Mouse (Mus musculus) liver, embryonic 14.5 days (tissue): ENCODE results near the gene Cnot11. TPM values are rescaled to one million over a fixed set of nuclear protein-coding genes. Genes with fewer than 3 reads are reported as not detected.

ENCODE experiments used
- ATAC-seq: fragments of 200-750 bp; cut with Nextera tagmentation; 2 replicates; pipeline ENCODE4 v1.8.0; 2017; ENCODE audit warnings: moderate number of reproducible peaks, mild to moderate bottlenecking, moderate library complexity; ENCODE audit not compliant: insufficient read depth
- DNase-seq, 3 experiments: peaks; one replicate each; pipeline ENCODE4 v3.0.0-alpha.2; 2012 to 2013; ENCODE audit warnings: low read depth in 3 of 3, low spot score in 3 of 3
- H3K27ac ChIP-seq: fragments of 300-500 bp; sonication (generic); 2 replicates; pipeline ENCODE4 v1.5.1; 2014; ENCODE audit warnings: moderate library complexity, mild to moderate bottlenecking, control low read depth, inconsistent platforms
- H3K27me3 ChIP-seq: fragments of 300-500 bp; sonication (generic); 2 replicates; pipeline ENCODE4 v1.6.1; 2014; ENCODE audit warnings: mild to moderate bottlenecking, low read length, moderate library complexity; ENCODE audit not compliant: control insufficient read depth, insufficient read depth
- H3K36me3 ChIP-seq: fragments of 300-500 bp; sonication (generic); replicated peaks from 2 replicates; pipeline ENCODE4 v1.6.1; 2014; ENCODE audit warnings: low read depth; ENCODE audit not compliant: control insufficient read depth, insufficient read depth
- H3K4me1 ChIP-seq, 2 experiments: fragments of 200-500 bp in 1 of 2; fragments of 300-500 bp in 1 of 2; sonication (generic) in 1 of 2; replicated peaks; 2 replicates each; pipeline ENCODE4 v1.6.1; 2012 to 2014; ENCODE audit warnings: antibody characterized with exemption in 1 of 2, inconsistent platforms in 1 of 2, low read length in 1 of 2; ENCODE audit not compliant: control insufficient read depth in 2 of 2, insufficient read depth in 2 of 2
- H3K4me2 ChIP-seq: fragments of 300-500 bp; sonication (generic); 2 replicates; pipeline ENCODE4 v1.6.1; 2014; ENCODE audit warnings: low read depth, mild to moderate bottlenecking, control low read depth, moderate library complexity
- H3K4me3 ChIP-seq, 2 experiments: fragments of 200-500 bp in 1 of 2; fragments of 300-500 bp in 1 of 2; sonication (generic) in 1 of 2; 2 replicates each; pipeline ENCODE4 v1.5.1; 2012 to 2014; ENCODE audit warnings: low read depth in 2 of 2, low read length in 2 of 2, mild to moderate bottlenecking in 2 of 2, control low read depth in 1 of 2, inconsistent platforms in 1 of 2, moderate library complexity in 1 of 2; ENCODE audit not compliant: insufficient read depth in 1 of 2
- H3K9ac ChIP-seq: fragments of 300-500 bp; sonication (generic); replicated peaks from 2 replicates; pipeline ENCODE4 v1.6.1; 2014; ENCODE audit warnings: mild to moderate bottlenecking, control low read depth, moderate library complexity
- H3K9me3 ChIP-seq: fragments of 300-500 bp; sonication (generic); 2 replicates; pipeline ENCODE4 v1.6.1; 2016; ENCODE audit warnings: low read length, mixed read lengths; ENCODE audit not compliant: control insufficient read depth
- CTCF ChIP-seq: IDR thresholded peaks from 2 replicates; pipeline ENCODE4 v1.5.1; 2016; ENCODE audit warnings: antibody characterized with exemption, low read depth, control low read depth
- EP300 ChIP-seq: IDR thresholded peaks from 2 replicates; pipeline ENCODE4 v1.6.1; 2016; ENCODE audit warnings: antibody characterized with exemption, low read depth
- WGBS: fragments of 180-500 bp; shearing (Covaris S2); extraction: QIAGEN DNeasy Blood & Tissue Kit; methylation state at CpG from one replicate; pipeline ENCODE4 v1.1.7; 2014; ENCODE audit not compliant: insufficient replicate concordance; 5-methylcytosine and 5-hydroxymethylcytosine counted together
- polyA plus RNA-seq, 2 experiments: library from polyadenylated mRNA; depleted of rRNA in 1 of 2; stranded (reverse) in 1 of 2; unstranded in 1 of 2; fragments of >200 nt; fragmentation: Nextera tagmentation in 1 of 2; extraction: Ambion mirVana in 1 of 2; gene quantifications; 2 replicates each; pipeline versions ENCODE4 v1.2.1 to v1.2.3; 2012 to 2014

Gene Cnot11
- polyA plus RNA-seq, 2 experiments, result 8.0 to 10.0 TPM

GRCm38 (mm10) chr1:39525763-39526162 lies 9.0 kb upstream of the Cnot11 start:
- Histone ChIP-seq H3K4me2 (no peak overlapping the region), H3K27me3 (no peaks in the 10 kb centered on the region), H3K4me1 (0 out of 4 replicates have a peak, but pooled peaks cover 0 to 2% of the 10 kb centered on the region in 2 experiments), H3K4me3 (no peak overlapping the region), H3K36me3 (no peaks in the 10 kb centered on the region), H3K9ac (no peak overlapping the region), H3K9me3 (no peaks in the 10 kb centered on the region), H3K27ac (no peak overlapping the region)
- TF ChIP-seq CTCF, result no peak
- TF ChIP-seq EP300, result no peak
- 24% methylated on average over 7 of the region's 7 CpGs for WGBS
- ATAC-seq, result no peak
- DNase-seq, result no peak

DNA sequence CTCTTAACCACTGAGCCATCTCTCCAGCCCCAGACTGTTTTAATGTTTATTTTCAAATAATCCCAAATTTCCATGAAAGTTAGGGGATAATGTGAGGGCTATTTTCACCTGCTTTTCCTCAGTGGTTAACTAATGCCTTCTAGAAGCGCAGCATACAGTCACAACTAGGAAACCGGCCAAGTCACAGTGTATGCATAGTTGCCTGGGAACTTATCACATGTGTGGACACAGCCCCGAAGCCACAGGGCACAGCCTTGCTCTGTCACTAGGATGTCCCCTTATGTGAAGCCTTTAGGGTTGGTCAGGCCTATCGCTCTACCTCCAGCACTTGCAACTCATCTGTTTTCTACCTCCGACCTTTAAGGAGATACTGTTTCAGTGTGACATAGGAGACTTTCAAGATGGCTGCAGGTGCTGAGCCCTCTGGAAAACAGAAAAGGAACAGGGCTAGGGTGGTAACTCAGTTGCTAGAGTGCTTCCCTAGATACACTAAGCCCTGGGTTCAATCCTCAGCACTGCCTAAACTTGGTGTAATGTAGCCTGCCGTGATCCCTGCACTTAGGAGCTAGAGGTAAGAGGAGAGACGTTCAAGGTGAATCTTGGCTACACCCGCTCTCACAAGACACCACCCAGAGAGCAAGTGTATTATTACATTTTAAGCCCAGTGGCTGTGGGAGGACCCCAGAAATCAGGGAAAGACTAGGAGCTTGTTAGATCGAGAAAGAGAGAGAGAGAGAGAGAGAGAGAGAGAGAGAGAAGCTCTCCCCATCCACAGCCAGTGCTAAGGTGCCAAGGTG lies 8.2 kb upstream of the Cnot11 start:
- H3K4me3 ChIP-seq, result no peak overlapping the region
- no peak overlapping the region for H3K9ac ChIP-seq
- no peaks in the 10 kb centered on the region for H3K27me3 ChIP-seq
- 0 out of 4 replicates have a peak, but pooled peaks cover 0 to 2% of the 10 kb centered on the region in 2 experiments for H3K4me1 ChIP-seq
- TF ChIP-seq CTCF (no peak), EP300 (no peak)
- ATAC-seq, result no peak
- no peaks in the 10 kb centered on the region for H3K9me3 ChIP-seq
- DNase-seq, result no peak
- no peak overlapping the region for H3K27ac ChIP-seq
- WGBS, result 59% methylated on average over 9 of the region's 9 CpGs
- no peaks in the 10 kb centered on the region for H3K36me3 ChIP-seq
- no peak overlapping the region for H3K4me2 ChIP-seq

GRCm38 (mm10) chr1:39527432-39527831 lies 7.4 kb upstream of the Cnot11 start:
- Histone ChIP-seq H3K9ac (no peak overlapping the region), H3K4me2 (no peak overlapping the region), H3K9me3 (no peaks in the 10 kb centered on the region), H3K4me3 (no peak overlapping the region), H3K4me1 (0 out of 4 replicates have a peak, but pooled peaks cover 0 to 2% of the 10 kb centered on the region in 2 experiments), H3K27me3 (no peaks in the 10 kb centered on the region), H3K36me3 (no peaks in the 10 kb centered on the region), H3K27ac (no peak overlapping the region)
- peak; percentile 44 to 58 (median 53) for DNase-seq
- 10% methylated on average over 7 of the region's 7 CpGs for WGBS
- peak; percentile 58 for ATAC-seq
- no peak for TF ChIP-seq EP300
- peak; percentile 94 for TF ChIP-seq CTCF

DNA sequence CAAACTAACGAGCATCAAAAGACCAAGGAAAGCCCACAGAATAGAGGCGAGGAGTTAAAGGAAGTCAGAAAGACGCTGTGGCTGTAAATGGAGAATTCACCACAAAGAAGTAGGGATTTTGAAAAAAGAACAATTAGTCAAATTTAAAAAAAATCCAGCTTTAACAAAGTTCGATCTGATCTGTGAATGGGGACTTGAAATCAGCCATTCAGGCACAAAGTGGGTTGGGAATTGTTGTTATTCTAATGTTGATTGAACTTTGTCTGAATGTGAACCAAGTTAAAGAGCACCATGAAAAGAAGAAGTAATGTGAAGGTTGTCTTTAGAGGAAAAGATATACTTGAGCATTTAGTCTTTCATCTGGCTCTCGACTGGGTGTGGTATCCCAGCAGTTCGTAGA lies 6.5 kb upstream of the Cnot11 start:
- TF ChIP-seq CTCF (no peak), EP300 (no peak)
- H3K27ac ChIP-seq, result no peak overlapping the region
- H3K36me3 ChIP-seq, result no peaks in the 10 kb centered on the region
- WGBS, result 53% methylated on average over 6 of the region's 6 CpGs
- DNase-seq (no peak), ATAC-seq (no peak)
- H3K9ac ChIP-seq, result no peak overlapping the region
- 0 out of 4 replicates have a peak, but pooled peaks cover 0 to 2% of the 10 kb centered on the region in 2 experiments for H3K4me1 ChIP-seq
- no peak overlapping the region for H3K4me3 ChIP-seq
- no peaks in the 10 kb centered on the region for H3K9me3 ChIP-seq
- H3K4me2 ChIP-seq, result no peak overlapping the region
- no peaks in the 10 kb centered on the region for H3K27me3 ChIP-seq

DNA sequence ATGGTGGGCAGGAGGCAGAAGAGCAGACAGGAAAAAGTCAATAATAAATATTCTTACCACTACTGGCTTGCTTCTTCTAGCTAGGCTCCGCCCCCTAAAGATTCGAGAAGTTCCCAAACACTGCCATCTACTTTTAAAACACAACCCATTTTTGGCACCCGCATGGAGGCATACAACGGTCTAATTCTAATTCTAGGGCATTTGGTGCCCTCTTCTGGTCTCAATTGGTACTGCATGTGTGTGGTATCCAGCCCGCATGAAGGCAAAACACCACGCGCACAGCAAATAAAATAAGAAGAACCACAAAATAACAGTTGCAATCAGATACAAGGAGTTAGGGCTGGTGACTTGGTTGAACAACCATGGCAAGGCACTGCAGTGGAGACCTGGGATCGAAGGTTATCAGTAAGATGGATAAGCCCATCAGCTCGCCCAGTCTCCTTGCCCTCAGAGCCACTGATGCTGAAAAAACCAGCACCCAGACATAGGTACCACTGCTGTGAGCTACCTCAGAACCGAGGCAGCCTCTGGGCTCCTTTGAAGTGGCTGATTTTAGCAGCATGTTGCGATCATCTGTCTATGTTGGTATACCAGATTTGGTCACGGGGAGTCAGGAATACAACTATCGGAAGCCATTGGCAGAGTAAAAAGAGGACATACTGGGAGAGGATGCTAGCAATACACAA lies 4.4 kb upstream of the Cnot11 start:
- ATAC-seq, result no peak
- peak; percentile 89 for TF ChIP-seq CTCF
- no peak for TF ChIP-seq EP300
- H3K4me3 ChIP-seq, result no peak overlapping the region
- H3K4me1 ChIP-seq, result peaks cover 2 to 6% of the 10 kb centered on the region in 2 experiments
- no peak overlapping the region for H3K9ac ChIP-seq
- no peak overlapping the region for H3K4me2 ChIP-seq
- WGBS, result 29% methylated on average over 13 of the region's 13 CpGs
- H3K27me3 ChIP-seq, result no peaks in the 10 kb centered on the region
- DNase-seq, result peak; percentile 54 to 69 (median 55)
- H3K27ac ChIP-seq, result no peak overlapping the region
- H3K9me3 ChIP-seq, result no peaks in the 10 kb centered on the region
- H3K36me3 ChIP-seq, result no peaks in the 10 kb centered on the region
